Mouse (Mus musculus): ENCODE data around the gene Arid5b. TPM values are rescaled to one million over a fixed set of nuclear protein-coding genes. Genes with fewer than 3 reads are reported as not detected.

Arid5b gene
- polyA plus RNA-seq, 1 experiment from 2014 or later, result 42.1 TPM

DNA sequence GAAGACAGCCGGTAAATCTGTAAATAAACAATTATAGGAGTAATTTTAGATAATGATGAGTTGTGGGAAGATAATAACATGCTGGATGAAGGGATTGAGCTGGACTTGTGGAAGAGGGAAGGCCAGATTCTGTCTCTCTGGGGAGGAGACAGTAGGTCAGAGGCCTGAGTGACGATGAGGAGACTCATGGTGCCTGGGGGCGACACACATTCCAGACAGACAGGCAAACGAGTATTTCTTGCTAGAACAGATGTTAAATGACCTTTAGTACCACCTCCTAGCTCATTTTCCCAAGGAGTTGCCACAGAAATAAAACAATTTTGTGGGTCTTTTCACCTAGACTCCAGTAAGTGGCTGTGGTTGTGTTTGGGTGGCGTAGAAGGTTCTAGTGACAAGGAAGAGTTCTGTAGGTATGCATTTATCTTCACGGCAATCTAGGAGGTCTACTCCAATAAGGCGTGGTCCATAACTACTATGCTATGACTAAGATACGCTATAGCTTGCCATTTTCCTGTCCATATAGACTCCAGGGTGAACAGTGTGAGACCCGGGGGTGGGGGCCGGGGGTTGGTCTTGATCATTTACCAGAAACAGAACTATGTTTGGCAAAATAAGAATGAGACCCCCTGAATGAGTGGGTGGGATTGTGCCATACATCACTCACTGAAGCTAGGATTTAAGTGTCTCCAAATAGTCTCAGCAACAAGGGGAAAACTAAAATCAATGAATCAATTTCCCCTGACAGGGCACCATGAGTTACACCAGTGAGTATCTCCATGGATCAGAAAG is 100.6 kb downstream of the Arid5b start:
- no peak for DNase-seq (ENCODE audit: low spot score)
- Histone ChIP-seq H3K4me1 (ENCODE audit: control insufficient read depth, insufficient read depth, low read length) (peaks cover 24% of the 10 kb centered on the region), H3K4me2 (ENCODE audit: low read depth, severe bottlenecking) (no peak overlapping the region), H3K9me3 (ENCODE audit: control insufficient read depth, low read length) (no peaks in the 10 kb centered on the region), H3K27me3 (ENCODE audit: control insufficient read depth, insufficient read depth, low read length) (no peaks in the 10 kb centered on the region), H3K27ac (replicated peaks; ENCODE audit: low read depth, low read length) (no peak overlapping the region), H3K4me3 (ENCODE audit: low read depth, low read length) (no peak overlapping the region), H3K9ac (ENCODE audit: low read length) (no peak overlapping the region), H3K36me3 (ENCODE audit: control insufficient read depth, insufficient read depth, low read length) (0 out of 2 replicates have a peak, but pooled peaks cover 2% of the 10 kb centered on the region)
- 69% methylated on average over 10 of the region's 10 CpGs for WGBS
- ATAC-seq (ENCODE audit: insufficient number of reproducible peaks, low FRiP score, low TSS enrichment, low read depth), result no peak

- no peak overlapping the region for H3K27ac ChIP-seq (replicated peaks; ENCODE audit: low read depth, low read length)
- no peak overlapping the region for H3K4me2 ChIP-seq (ENCODE audit: low read depth, severe bottlenecking)
- no peak overlapping the region for H3K4me3 ChIP-seq (ENCODE audit: low read depth, low read length)
- H3K4me1 ChIP-seq (ENCODE audit: control insufficient read depth, insufficient read depth, low read length), result peaks cover 13% of the 10 kb centered on the region
- H3K36me3 ChIP-seq (ENCODE audit: control insufficient read depth, insufficient read depth, low read length), result 0 out of 2 replicates have a peak, but pooled peaks cover 2% of the 10 kb centered on the region
- DNase-seq (ENCODE audit: low spot score), result no peak
- H3K9ac ChIP-seq (ENCODE audit: low read length), result no peak overlapping the region
- no peaks in the 10 kb centered on the region for H3K9me3 ChIP-seq (ENCODE audit: control insufficient read depth, low read length)
- no peak for ATAC-seq (ENCODE audit: insufficient number of reproducible peaks, low FRiP score, low TSS enrichment, low read depth)
- 94% methylated on average over 5 of the region's 5 CpGs for WGBS
- H3K27me3 ChIP-seq (ENCODE audit: control insufficient read depth, insufficient read depth, low read length), result no peaks in the 10 kb centered on the region
These were observed 102.7 kb downstream of the Arid5b start for GRCm38 (mm10) chr10:68175811-68176210.

DNA sequence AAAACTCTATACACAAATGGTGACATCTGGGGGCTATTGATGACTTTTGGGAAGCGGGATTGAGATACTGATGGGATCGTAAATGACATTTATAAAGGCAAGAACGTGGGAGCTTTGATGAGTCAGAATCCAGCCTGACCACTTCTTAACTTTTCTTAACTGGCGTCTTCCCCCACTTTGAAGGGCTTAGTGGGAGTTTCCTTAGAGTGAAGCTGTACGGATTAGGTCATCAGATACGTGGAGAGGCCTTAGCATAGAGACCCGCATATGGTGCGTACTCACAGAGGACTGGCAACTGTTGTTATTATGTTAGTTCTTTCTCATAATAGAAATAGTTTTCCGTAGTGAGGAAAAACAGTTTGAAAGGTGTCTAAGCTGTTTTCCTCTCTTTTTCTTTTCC is 104.9 kb downstream of the Arid5b start:
- no peak for DNase-seq (ENCODE audit: low spot score)
- H3K4me2 ChIP-seq (ENCODE audit: low read depth, severe bottlenecking), result no peak overlapping the region
- 0 out of 2 replicates have a peak, but pooled peaks cover 2% of the 10 kb centered on the region for H3K36me3 ChIP-seq (ENCODE audit: control insufficient read depth, insufficient read depth, low read length)
- H3K27me3 ChIP-seq (ENCODE audit: control insufficient read depth, insufficient read depth, low read length), result no peaks in the 10 kb centered on the region
- no peak overlapping the region for H3K9ac ChIP-seq (ENCODE audit: low read length)
- peaks cover 12% of the 10 kb centered on the region for H3K4me1 ChIP-seq (ENCODE audit: control insufficient read depth, insufficient read depth, low read length)
- 60% methylated on average over 9 of the region's 9 CpGs for WGBS
- no peak overlapping the region for H3K4me3 ChIP-seq (ENCODE audit: low read depth, low read length)
- H3K27ac ChIP-seq (replicated peaks; ENCODE audit: low read depth, low read length), result no peak overlapping the region
- ATAC-seq (ENCODE audit: insufficient number of reproducible peaks, low FRiP score, low TSS enrichment, low read depth), result no peak
- no peaks in the 10 kb centered on the region for H3K9me3 ChIP-seq (ENCODE audit: control insufficient read depth, low read length)

DNA sequence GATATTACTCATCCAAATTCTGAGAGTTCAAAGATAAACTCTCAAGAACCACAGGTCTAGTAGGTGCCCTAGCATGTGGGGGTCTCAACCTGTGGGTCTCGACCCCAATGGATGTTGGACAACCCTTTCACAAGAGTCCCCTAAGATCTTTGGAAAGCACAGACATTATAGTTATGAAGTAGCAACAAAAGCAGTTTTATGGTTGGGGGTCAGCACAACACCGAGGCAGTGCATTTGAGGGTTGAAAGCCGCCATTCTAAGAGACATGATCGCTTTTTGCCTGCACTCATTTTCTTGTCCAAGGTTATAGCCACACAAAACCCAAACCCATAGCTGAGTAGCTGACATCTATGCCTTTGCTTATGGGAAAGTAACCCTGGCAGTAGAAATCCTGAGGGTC is 105.6 kb downstream of the Arid5b start:
- Histone ChIP-seq H3K27me3 (ENCODE audit: control insufficient read depth, insufficient read depth, low read length) (no peaks in the 10 kb centered on the region), H3K36me3 (ENCODE audit: control insufficient read depth, insufficient read depth, low read length) (0 out of 2 replicates have a peak, but pooled peaks cover 2% of the 10 kb centered on the region), H3K4me1 (ENCODE audit: control insufficient read depth, insufficient read depth, low read length) (peaks cover 11% of the 10 kb centered on the region), H3K9ac (ENCODE audit: low read length) (no peak overlapping the region), H3K27ac (replicated peaks; ENCODE audit: low read depth, low read length) (no peak overlapping the region), H3K4me2 (ENCODE audit: low read depth, severe bottlenecking) (no peak overlapping the region), H3K4me3 (ENCODE audit: low read depth, low read length) (no peak overlapping the region), H3K9me3 (ENCODE audit: control insufficient read depth, low read length) (no peaks in the 10 kb centered on the region)
- ATAC-seq (ENCODE audit: insufficient number of reproducible peaks, low FRiP score, low TSS enrichment, low read depth) (no peak), DNase-seq (ENCODE audit: low spot score) (no peak)
- WGBS, result 85% methylated on average over 4 of the region's 4 CpGs

- DNase-seq (ENCODE audit: low spot score), result no peak
- ATAC-seq (ENCODE audit: insufficient number of reproducible peaks, low FRiP score, low TSS enrichment, low read depth), result no peak
- 53% methylated on average over 9 of the region's 9 CpGs for WGBS
- Histone ChIP-seq H3K9ac (ENCODE audit: low read length) (no peak overlapping the region), H3K4me3 (ENCODE audit: low read depth, low read length) (no peak overlapping the region), H3K4me2 (ENCODE audit: low read depth, severe bottlenecking) (no peak overlapping the region), H3K27ac (replicated peaks; ENCODE audit: low read depth, low read length) (no peak overlapping the region), H3K4me1 (ENCODE audit: control insufficient read depth, insufficient read depth, low read length) (peaks cover 12% of the 10 kb centered on the region), H3K9me3 (ENCODE audit: control insufficient read depth, low read length) (no peaks in the 10 kb centered on the region), H3K27me3 (ENCODE audit: control insufficient read depth, insufficient read depth, low read length) (no peaks in the 10 kb centered on the region), H3K36me3 (ENCODE audit: control insufficient read depth, insufficient read depth, low read length) (0 out of 2 replicates have a peak, but pooled peaks cover 2% of the 10 kb centered on the region)
These were observed 106.6 kb downstream of the Arid5b start for GRCm38 (mm10) chr10:68171974-68172373.

- 70% methylated on average over 6 of the region's 6 CpGs for WGBS
These were observed 109.9 kb downstream of the Arid5b start for GRCm38 (mm10) chr10:68168613-68169012.

DNA sequence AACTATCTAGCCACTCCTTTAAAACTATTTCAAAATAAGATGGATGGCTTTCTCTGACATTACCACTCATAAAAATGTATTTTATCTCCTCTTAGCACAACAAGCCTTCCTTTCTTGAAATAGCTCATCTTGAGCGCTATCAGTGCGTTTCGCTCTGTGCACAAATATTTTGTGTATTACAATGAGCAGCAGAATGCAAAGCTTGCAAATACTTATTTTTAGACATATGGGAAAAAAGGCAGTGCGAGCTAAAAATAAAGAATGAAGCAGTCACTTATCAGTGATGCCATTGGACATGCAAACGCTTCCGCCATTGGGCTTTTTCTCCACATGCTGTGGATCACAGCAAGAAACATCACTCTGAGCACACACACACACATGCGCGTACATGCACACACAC is 110.4 kb downstream of the Arid5b start:
- no peak overlapping the region for H3K4me3 ChIP-seq (ENCODE audit: low read depth, low read length)
- no peak for ATAC-seq (ENCODE audit: insufficient number of reproducible peaks, low FRiP score, low TSS enrichment, low read depth)
- DNase-seq (ENCODE audit: low spot score), result no peak
- 95% methylated on average over 8 of the region's 8 CpGs for WGBS
- no peak overlapping the region for H3K4me2 ChIP-seq (ENCODE audit: low read depth, severe bottlenecking)
- H3K9me3 ChIP-seq (ENCODE audit: control insufficient read depth, low read length), result no peaks in the 10 kb centered on the region
- H3K27me3 ChIP-seq (ENCODE audit: control insufficient read depth, insufficient read depth, low read length), result no peaks in the 10 kb centered on the region
- no peak overlapping the region for H3K27ac ChIP-seq (replicated peaks; ENCODE audit: low read depth, low read length)
- H3K9ac ChIP-seq (ENCODE audit: low read length), result no peak overlapping the region
- H3K36me3 ChIP-seq (ENCODE audit: control insufficient read depth, insufficient read depth, low read length), result no peaks in the 10 kb centered on the region
- peaks cover 20% of the 10 kb centered on the region for H3K4me1 ChIP-seq (ENCODE audit: control insufficient read depth, insufficient read depth, low read length)

More at GRCm38 (mm10) chr10:68168613-68169012, 109.9 kb downstream of the Arid5b start:
- Histone ChIP-seq H3K27me3 (ENCODE audit: control insufficient read depth, insufficient read depth, low read length) (no peaks in the 10 kb centered on the region), H3K27ac (replicated peaks; ENCODE audit: low read depth, low read length) (no peak overlapping the region), H3K36me3 (ENCODE audit: control insufficient read depth, insufficient read depth, low read length) (no peaks in the 10 kb centered on the region), H3K4me3 (ENCODE audit: low read depth, low read length) (no peak overlapping the region), H3K4me1 (ENCODE audit: control insufficient read depth, insufficient read depth, low read length) (peaks cover 20% of the 10 kb centered on the region), H3K9ac (ENCODE audit: low read length) (no peak overlapping the region), H3K9me3 (ENCODE audit: control insufficient read depth, low read length) (no peaks in the 10 kb centered on the region), H3K4me2 (ENCODE audit: low read depth, severe bottlenecking) (no peak overlapping the region)
- DNase-seq (ENCODE audit: low spot score) (no peak), ATAC-seq (ENCODE audit: insufficient number of reproducible peaks, low FRiP score, low TSS enrichment, low read depth) (no peak)

- Histone ChIP-seq H3K4me3 (ENCODE audit: low read depth, low read length) (no peak overlapping the region), H3K9ac (ENCODE audit: low read length) (no peak overlapping the region), H3K27ac (replicated peaks; ENCODE audit: low read depth, low read length) (no peak overlapping the region), H3K4me1 (ENCODE audit: control insufficient read depth, insufficient read depth, low read length) (peaks cover 20% of the 10 kb centered on the region), H3K9me3 (ENCODE audit: control insufficient read depth, low read length) (no peaks in the 10 kb centered on the region), H3K4me2 (ENCODE audit: low read depth, severe bottlenecking) (no peak overlapping the region), H3K36me3 (ENCODE audit: control insufficient read depth, insufficient read depth, low read length) (no peaks in the 10 kb centered on the region), H3K27me3 (ENCODE audit: control insufficient read depth, insufficient read depth, low read length) (no peaks in the 10 kb centered on the region)
- WGBS, result 46% methylated on average over 4 of the region's 4 CpGs
- no peak for ATAC-seq (ENCODE audit: insufficient number of reproducible peaks, low FRiP score, low TSS enrichment, low read depth)
- DNase-seq (ENCODE audit: low spot score), result no peak
These were observed 111.4 kb downstream of the Arid5b start for GRCm38 (mm10) chr10:68167118-68167517.
